Mouse (Mus musculus): ENCODE data around the gene Fto. TPM values are rescaled to one million over a fixed set of nuclear protein-coding genes. Genes with fewer than 3 reads are reported as not detected.

The Fto gene
- polyA plus RNA-seq, 1 experiment: 151 TPM

GRCm38 (mm10) chr8:91577605-91578004 is 264.3 kb downstream of the Fto start:
- Histone ChIP-seq H3K4me1 (ENCODE audit: control insufficient read depth, insufficient read depth, low read length) (peaks cover 3% of the 10 kb centered on the region), H3K4me3 (replicated peaks; ENCODE audit: insufficient read depth, low read depth, low read length) (no peak overlapping the region), H3K27ac (ENCODE audit: insufficient read depth, low read length) (no peak overlapping the region), H3K27me3 (ENCODE audit: control insufficient read depth, insufficient read depth, low read length) (no peaks in the 10 kb centered on the region)
- no peak for DNase-seq
- WGBS: 98% methylated on average over 3 of the region's 3 CpGs
- no peak for TF ChIP-seq CTCF (IDR thresholded peaks at IDR 0.05; ENCODE audit: borderline replicate concordance, insufficient read depth, low read depth, low read length)
- TF ChIP-seq POLR2A (IDR thresholded peaks at IDR 0.05; ENCODE audit: borderline replicate concordance, insufficient read depth, low read length): no peak

- no peak for TF ChIP-seq POLR2A (IDR thresholded peaks at IDR 0.05; ENCODE audit: borderline replicate concordance, insufficient read depth, low read length)
- TF ChIP-seq CTCF (IDR thresholded peaks at IDR 0.05; ENCODE audit: borderline replicate concordance, insufficient read depth, low read depth, low read length): no peak
- no peak overlapping the region for H3K27ac ChIP-seq (ENCODE audit: insufficient read depth, low read length)
- H3K27me3 ChIP-seq (ENCODE audit: control insufficient read depth, insufficient read depth, low read length): no peaks in the 10 kb centered on the region
- WGBS: 73% methylated on average over 11 of the region's 11 CpGs
- H3K4me1 ChIP-seq (ENCODE audit: control insufficient read depth, insufficient read depth, low read length): no peaks in the 10 kb centered on the region
- no peak overlapping the region for H3K4me3 ChIP-seq (replicated peaks; ENCODE audit: insufficient read depth, low read depth, low read length)
- no peak for DNase-seq
These were observed 271.5 kb downstream of the Fto start for GRCm38 (mm10) chr8:91584620-91585415.

GRCm38 (mm10) chr8:91592436-91593105 is 279.2 kb downstream of the Fto start:
- WGBS: 80% methylated on average over 10 of the region's 10 CpGs
- Histone ChIP-seq H3K4me3 (replicated peaks; ENCODE audit: insufficient read depth, low read depth, low read length) (no peak overlapping the region), H3K27ac (ENCODE audit: insufficient read depth, low read length) (no peak overlapping the region), H3K27me3 (ENCODE audit: control insufficient read depth, insufficient read depth, low read length) (no peaks in the 10 kb centered on the region), H3K4me1 (ENCODE audit: control insufficient read depth, insufficient read depth, low read length) (no peaks in the 10 kb centered on the region)
- no peak for TF ChIP-seq POLR2A (IDR thresholded peaks at IDR 0.05; ENCODE audit: borderline replicate concordance, insufficient read depth, low read length)
- no peak for TF ChIP-seq CTCF (IDR thresholded peaks at IDR 0.05; ENCODE audit: borderline replicate concordance, insufficient read depth, low read depth, low read length)
- no peak for DNase-seq

GRCm38 (mm10) chr8:91593202-91593781 is 280.0 kb downstream of the Fto start:
- Histone ChIP-seq H3K27me3 (ENCODE audit: control insufficient read depth, insufficient read depth, low read length) (no peaks in the 10 kb centered on the region), H3K4me3 (replicated peaks; ENCODE audit: insufficient read depth, low read depth, low read length) (no peak overlapping the region), H3K27ac (ENCODE audit: insufficient read depth, low read length) (no peak overlapping the region), H3K4me1 (ENCODE audit: control insufficient read depth, insufficient read depth, low read length) (no peaks in the 10 kb centered on the region)
- WGBS: 82% methylated on average over 12 of the region's 12 CpGs
- no peak for TF ChIP-seq CTCF (IDR thresholded peaks at IDR 0.05; ENCODE audit: borderline replicate concordance, insufficient read depth, low read depth, low read length)
- TF ChIP-seq POLR2A (IDR thresholded peaks at IDR 0.05; ENCODE audit: borderline replicate concordance, insufficient read depth, low read length): no peak
- no peak for DNase-seq

- no peak for TF ChIP-seq POLR2A (IDR thresholded peaks at IDR 0.05; ENCODE audit: borderline replicate concordance, insufficient read depth, low read length)
- TF ChIP-seq CTCF (IDR thresholded peaks at IDR 0.05; ENCODE audit: borderline replicate concordance, insufficient read depth, low read depth, low read length): no peak
- peak in 1 of 2 experiments; percentile 40 for DNase-seq
- peaks cover 16% of the 10 kb centered on the region for H3K4me1 ChIP-seq (ENCODE audit: control insufficient read depth, insufficient read depth, low read length)
- H3K4me3 ChIP-seq (replicated peaks; ENCODE audit: insufficient read depth, low read depth, low read length): no peak overlapping the region
- no peaks in the 10 kb centered on the region for H3K27me3 ChIP-seq (ENCODE audit: control insufficient read depth, insufficient read depth, low read length)
- 19% methylated on average over 14 of the region's 14 CpGs for WGBS
- H3K27ac ChIP-seq (ENCODE audit: insufficient read depth, low read length): no peak overlapping the region
These were observed 286.1 kb downstream of the Fto start for GRCm38 (mm10) chr8:91599349-91599837.

GRCm38 (mm10) chr8:91603751-91604150 is 290.4 kb downstream of the Fto start:
- H3K4me3 ChIP-seq (replicated peaks; ENCODE audit: insufficient read depth, low read depth, low read length): no peak overlapping the region
- DNase-seq: peak in 1 of 2 experiments; percentile 55
- peaks cover 27% of the 10 kb centered on the region for H3K4me1 ChIP-seq (ENCODE audit: control insufficient read depth, insufficient read depth, low read length)
- 32% methylated on average over 9 of the region's 9 CpGs for WGBS
- no peak overlapping the region for H3K27ac ChIP-seq (ENCODE audit: insufficient read depth, low read length)
- TF ChIP-seq POLR2A (IDR thresholded peaks at IDR 0.05; ENCODE audit: borderline replicate concordance, insufficient read depth, low read length): no peak
- TF ChIP-seq CTCF (IDR thresholded peaks at IDR 0.05; ENCODE audit: borderline replicate concordance, insufficient read depth, low read depth, low read length): no peak
- H3K27me3 ChIP-seq (ENCODE audit: control insufficient read depth, insufficient read depth, low read length): no peaks in the 10 kb centered on the region

GRCm38 (mm10) chr8:91605901-91606300 is 292.6 kb downstream of the Fto start:
- Histone ChIP-seq H3K4me3 (replicated peaks; ENCODE audit: insufficient read depth, low read depth, low read length) (no peak overlapping the region), H3K4me1 (ENCODE audit: control insufficient read depth, insufficient read depth, low read length) (peaks cover 15% of the 10 kb centered on the region; the same call in 1 of the 2 replicates), H3K27me3 (ENCODE audit: control insufficient read depth, insufficient read depth, low read length) (no peaks in the 10 kb centered on the region), H3K27ac (ENCODE audit: insufficient read depth, low read length) (no peak overlapping the region)
- 95% methylated on average over 8 of the region's 8 CpGs for WGBS
- TF ChIP-seq CTCF (IDR thresholded peaks at IDR 0.05; ENCODE audit: borderline replicate concordance, insufficient read depth, low read depth, low read length): no peak
- TF ChIP-seq POLR2A (IDR thresholded peaks at IDR 0.05; ENCODE audit: borderline replicate concordance, insufficient read depth, low read length): no peak
- DNase-seq: no peak
